Mouse (Mus musculus): ENCODE results near the gene Slc35d3. TPM values are rescaled to one million over a fixed set of nuclear protein-coding genes. Genes with fewer than 3 reads are reported as not detected.
A peak's percentile ranks its signal among the peaks of the same experiment; 100 is the strongest.

Gene Slc35d3
- total and polyA plus RNA-seq, 3 experiments, result not detected

- Histone ChIP-seq H3K27me3 (ENCODE audit: control insufficient read depth in 1 of 2, insufficient read depth in 2 of 2, low read length in 2 of 2) (no peaks in the 10 kb centered on the region; a peak in 1 of 4 replicates), H3K36me3 (ENCODE audit: control insufficient read depth in 1 of 2, insufficient read depth in 2 of 2, low read length in 2 of 2) (peaks cover 0 to 4% of the 10 kb centered on the region in 2 experiments; a peak in 2 of 4 replicates), H3K9me3 (replicated peaks; ENCODE audit: insufficient read depth, low read length) (no peaks in the 10 kb centered on the region), H3K27ac (ENCODE audit: control insufficient read depth, low read depth, low read length) (no peak overlapping the region), H3K4me3 (ENCODE audit: control insufficient read depth in 1 of 2, insufficient read depth in 1 of 2, low read depth in 2 of 2, low read length in 2 of 2) (no peak overlapping the region), H3K9ac (ENCODE audit: control insufficient read depth, low read depth, low read length, poor library complexity, severe bottlenecking) (no peak overlapping the region), H3K79me2 (ENCODE audit: control insufficient read depth, insufficient read depth, low read length, poor library complexity) (no peaks in the 10 kb centered on the region), H3K4me1 (ENCODE audit: control insufficient read depth in 1 of 2, insufficient read depth in 2 of 2, low read length in 2 of 2) (peaks cover 0 to 4% of the 10 kb centered on the region in 2 experiments; a peak in 1 of 4 replicates)
- peak; percentile 50 for DNase-seq (ENCODE audit: low read depth, low spot score)
- no peak for TF ChIP-seq E2F4 (IDR thresholded peaks at IDR 0.05; ENCODE audit: borderline replicate concordance, low read depth, low read length)
- no peak for TF ChIP-seq BHLHE40 (IDR thresholded peaks at IDR 0.05; ENCODE audit: borderline replicate concordance, low read depth, low read length)
- TF ChIP-seq MYC (IDR thresholded peaks at IDR 0.05; ENCODE audit: low read depth, low read length), result no peak
- TF ChIP-seq TBP (IDR thresholded peaks at IDR 0.05; ENCODE audit: low read depth, low read length), result no peak
- peak; percentile 51; the same call in 1 of the 2 replicates for TF ChIP-seq GATA1 (IDR thresholded peaks at IDR 0.05; ENCODE audit: low read depth, low read length)
- no peak for TF ChIP-seq MYB (IDR thresholded peaks at IDR 0.05; ENCODE audit: low read depth, low read length)
- TF ChIP-seq ETS1 (IDR thresholded peaks at IDR 0.05; ENCODE audit: low read depth, low read length), result no peak
- TF ChIP-seq NELFE (IDR thresholded peaks at IDR 0.05; ENCODE audit: low read depth, low read length), result no peak
- no peak; a peak in 1 of 6 replicates for TF ChIP-seq CTCF (IDR thresholded peaks at IDR 0.05 in 2 of 3, conservative IDR thresholded peaks at IDR 0.05 in 1 of 3; ENCODE audit: control insufficient read depth in 1 of 3, insufficient read depth in 1 of 3, low read depth in 2 of 3, low read length in 3 of 3, poor library complexity in 1 of 3, severe bottlenecking in 1 of 3)
- TF ChIP-seq CHD2 (IDR thresholded peaks at IDR 0.05; ENCODE audit: low read length), result no peak
- no peak for TF ChIP-seq MAFK (IDR thresholded peaks at IDR 0.05; ENCODE audit: borderline replicate concordance, low read depth, low read length)
- TF ChIP-seq KAT2A (conservative IDR thresholded peaks at IDR 0.05; ENCODE audit: low read depth, low read length), result no peak
- no peak for TF ChIP-seq MEF2A (IDR thresholded peaks at IDR 0.05; ENCODE audit: extremely low read depth, insufficient replicate concordance, low read depth, low read length, poor library complexity, severe bottlenecking)
- TF ChIP-seq USF1 (IDR thresholded peaks at IDR 0.05; ENCODE audit: low read depth, low read length), result no peak
- peak; percentile 46 to 52 for TF ChIP-seq EP300 (IDR thresholded peaks at IDR 0.05; ENCODE audit: low read depth in 1 of 2, low read length in 2 of 2)
- TF ChIP-seq ZNF384 (IDR thresholded peaks at IDR 0.05; ENCODE audit: low read depth, low read length), result peak; percentile 54
- no peak for TF ChIP-seq RAD21 (IDR thresholded peaks at IDR 0.05; ENCODE audit: low read depth, low read length)
- TF ChIP-seq HCFC1 (IDR thresholded peaks at IDR 0.05; ENCODE audit: low read depth, low read length), result no peak
- no peak for TF ChIP-seq JUND (IDR thresholded peaks at IDR 0.05; ENCODE audit: low read depth, low read length)
- no peak for TF ChIP-seq POLR2A (IDR thresholded peaks at IDR 0.05; ENCODE audit: control insufficient read depth in 1 of 2, insufficient read depth in 1 of 2, low read depth in 1 of 2, low read length in 2 of 2, poor library complexity in 1 of 2)
- TF ChIP-seq CHD1 (IDR thresholded peaks at IDR 0.05; ENCODE audit: low read depth, low read length), result no peak
- TF ChIP-seq ZKSCAN1 (IDR thresholded peaks at IDR 0.05; ENCODE audit: low read depth, low read length), result no peak
Observed at GRCm38 (mm10) chr10:19820986-19821385, 30.3 kb downstream of the Slc35d3 start.

Measured in MEL (cell line).